Mouse (Mus musculus) embryonic fibroblast, embryonic 13.5 days (primary cell): Measurements from ENCODE around the gene Cysrt1.

Source experiments
- CTCF ChIP-seq: IDR thresholded peaks from 2 replicates; pipeline ENCODE4 v1.5.1; 2011; ENCODE audit warnings: mild to moderate bottlenecking, control low read depth, low read length, moderate library complexity, borderline replicate concordance; ENCODE audit not compliant: insufficient read depth
- POLR2A ChIP-seq: IDR thresholded peaks from 2 replicates; pipeline ENCODE4 v1.6.1; 2011; ENCODE audit warnings: low read depth, mild to moderate bottlenecking, control low read depth, low read length, moderate library complexity

- no peak for TF ChIP-seq CTCF
- no peak for TF ChIP-seq POLR2A
Observed at GRCm38 (mm10) chr2:25285551-25285950, 43.3 kb upstream of the Cysrt1 start.
